Mouse (Mus musculus) gastrocnemius, postnatal 25 days (tissue): Measurements from ENCODE around the gene Foxn3. TPM values are rescaled to one million over a fixed set of nuclear protein-coding genes. Genes with fewer than 3 reads are reported as not detected.
A peak's percentile ranks its signal among the peaks of the same experiment; 100 is the strongest.

Source experiments
- DNase-seq: peaks from one replicate; pipeline ENCODE4 v3.0.0; 2022
- total RNA-seq, 2 experiments: library from RNA; stranded (reverse); gene quantifications; 1 replicate in 1 of 2; 2 replicates in 1 of 2; pipeline ENCODE4 v1.2.3; 2021

Gene Foxn3
- total RNA-seq, 2 experiments from 2014 or later: 163 to 186 TPM

GRCm38 (mm10) chr12:99385897-99386834 is 177.2 kb downstream of the Foxn3 start:
- no peak for DNase-seq

- DNase-seq: no peak
These were observed 178.3 kb downstream of the Foxn3 start for GRCm38 (mm10) chr12:99385073-99385472.

GRCm38 (mm10) chr12:99381317-99381716 is 182.1 kb downstream of the Foxn3 start:
- no peak for DNase-seq

GRCm38 (mm10) chr12:99380855-99381262 is 182.5 kb downstream of the Foxn3 start:
- no peak for DNase-seq

DNA sequence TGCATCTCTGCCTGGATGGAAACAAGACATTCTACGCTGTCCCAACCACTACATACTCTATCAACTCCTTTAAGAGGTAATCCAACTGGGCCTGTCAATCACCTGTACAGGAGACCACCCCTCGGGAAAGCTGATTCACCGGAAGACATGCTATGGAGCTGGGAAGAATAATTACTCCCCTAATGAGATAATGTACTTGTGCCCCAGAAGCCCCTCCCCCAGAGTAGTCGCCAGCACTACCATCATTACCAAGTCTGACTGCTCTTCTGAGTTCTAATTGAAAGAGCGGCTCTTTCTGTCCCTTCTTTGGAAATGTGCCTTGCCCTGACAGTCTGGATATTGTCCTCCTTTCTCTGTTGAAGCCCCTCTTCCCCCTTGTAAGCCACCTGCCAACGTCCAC is 183.3 kb downstream of the Foxn3 start:
- no peak for DNase-seq

DNA sequence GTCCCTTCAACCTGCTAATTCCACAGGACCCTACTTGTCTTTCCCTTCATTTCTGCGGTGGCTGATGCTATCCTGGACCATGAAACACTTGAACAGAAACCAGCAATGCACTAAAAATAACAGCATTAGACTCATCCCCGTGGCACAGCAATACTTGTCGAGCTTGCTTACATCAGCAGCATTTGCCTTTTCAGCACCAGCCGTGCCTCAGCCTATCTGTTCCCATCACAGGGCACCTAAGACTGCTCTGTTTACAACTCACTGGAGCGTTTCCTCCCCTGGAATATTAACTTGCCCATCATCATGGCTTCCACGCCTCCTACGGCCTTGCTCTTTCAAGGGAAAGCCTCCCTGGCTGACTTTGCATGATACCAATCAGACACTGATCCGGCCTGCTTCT is 185.1 kb downstream of the Foxn3 start:
- peak; percentile 45 for DNase-seq

- DNase-seq: no peak
These were observed 185.7 kb downstream of the Foxn3 start for GRCm38 (mm10) chr12:99377705-99378104.

GRCm38 (mm10) chr12:99377069-99377468 is 186.3 kb downstream of the Foxn3 start:
- DNase-seq: no peak

DNA sequence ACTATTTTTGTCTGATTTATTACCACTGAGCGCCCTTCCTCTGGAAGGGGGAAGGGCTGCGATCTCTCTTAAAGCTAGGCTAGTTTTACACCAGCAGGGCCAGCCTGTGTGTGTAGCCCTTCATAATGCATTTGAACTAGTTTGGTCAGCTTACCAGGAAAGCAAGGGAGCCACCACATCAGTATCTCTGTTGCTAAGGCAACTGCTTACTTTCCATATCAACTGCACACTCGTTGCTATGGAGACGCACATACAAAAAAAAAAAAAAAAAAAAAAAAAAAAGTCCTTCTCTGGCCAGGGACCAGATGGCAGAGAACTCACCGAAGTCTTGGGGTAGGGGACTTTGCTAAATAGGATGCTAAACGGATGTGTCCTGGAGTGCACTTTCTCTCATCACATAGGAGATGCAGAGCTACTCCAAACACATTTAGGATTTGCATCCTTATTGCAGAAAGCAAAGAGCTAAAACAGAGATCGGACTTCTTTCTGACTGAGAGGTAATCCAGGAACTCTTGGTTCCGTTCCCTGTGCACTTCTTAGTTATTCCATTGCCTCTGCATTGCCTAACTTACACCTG is 187.4 kb downstream of the Foxn3 start:
- no peak for DNase-seq

GRCm38 (mm10) chr12:99375426-99375825 is 188.0 kb downstream of the Foxn3 start:
- peak; percentile 29 for DNase-seq

GRCm38 (mm10) chr12:99374099-99374600 is 189.2 kb downstream of the Foxn3 start:
- peak; percentile 78 for DNase-seq

GRCm38 (mm10) chr12:99373584-99373983 is 189.8 kb downstream of the Foxn3 start:
- DNase-seq: no peak

- no peak for DNase-seq
These were observed 191.9 kb downstream of the Foxn3 start for GRCm38 (mm10) chr12:99371500-99371899.

GRCm38 (mm10) chr12:99368251-99368650 is 195.1 kb downstream of the Foxn3 start:
- no peak for DNase-seq

GRCm38 (mm10) chr12:99365999-99366398 is 197.4 kb downstream of the Foxn3 start:
- no peak for DNase-seq

GRCm38 (mm10) chr12:99364201-99364600 is 199.2 kb downstream of the Foxn3 start:
- DNase-seq: no peak

GRCm38 (mm10) chr12:99363024-99363423 is 200.4 kb downstream of the Foxn3 start:
- DNase-seq: no peak

DNA sequence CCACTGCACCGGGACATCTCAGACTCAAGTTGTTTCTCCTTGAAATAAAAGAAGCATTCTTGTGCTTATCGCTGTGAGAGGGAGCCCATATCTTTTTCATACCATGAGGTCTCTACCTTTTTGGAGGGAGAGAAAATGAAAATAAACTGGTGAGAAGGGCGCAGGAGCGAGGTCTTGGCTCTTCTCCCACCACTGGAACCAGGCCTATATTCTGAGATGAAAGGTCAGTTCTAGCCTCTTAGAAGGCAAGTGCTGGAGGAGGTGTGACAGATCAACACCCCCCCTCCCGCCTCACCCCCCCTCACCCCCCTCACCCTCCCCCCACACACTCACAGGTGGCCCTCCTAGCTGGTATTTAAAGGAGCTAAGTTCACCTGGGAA is 201.6 kb downstream of the Foxn3 start:
- no peak for DNase-seq

DNA sequence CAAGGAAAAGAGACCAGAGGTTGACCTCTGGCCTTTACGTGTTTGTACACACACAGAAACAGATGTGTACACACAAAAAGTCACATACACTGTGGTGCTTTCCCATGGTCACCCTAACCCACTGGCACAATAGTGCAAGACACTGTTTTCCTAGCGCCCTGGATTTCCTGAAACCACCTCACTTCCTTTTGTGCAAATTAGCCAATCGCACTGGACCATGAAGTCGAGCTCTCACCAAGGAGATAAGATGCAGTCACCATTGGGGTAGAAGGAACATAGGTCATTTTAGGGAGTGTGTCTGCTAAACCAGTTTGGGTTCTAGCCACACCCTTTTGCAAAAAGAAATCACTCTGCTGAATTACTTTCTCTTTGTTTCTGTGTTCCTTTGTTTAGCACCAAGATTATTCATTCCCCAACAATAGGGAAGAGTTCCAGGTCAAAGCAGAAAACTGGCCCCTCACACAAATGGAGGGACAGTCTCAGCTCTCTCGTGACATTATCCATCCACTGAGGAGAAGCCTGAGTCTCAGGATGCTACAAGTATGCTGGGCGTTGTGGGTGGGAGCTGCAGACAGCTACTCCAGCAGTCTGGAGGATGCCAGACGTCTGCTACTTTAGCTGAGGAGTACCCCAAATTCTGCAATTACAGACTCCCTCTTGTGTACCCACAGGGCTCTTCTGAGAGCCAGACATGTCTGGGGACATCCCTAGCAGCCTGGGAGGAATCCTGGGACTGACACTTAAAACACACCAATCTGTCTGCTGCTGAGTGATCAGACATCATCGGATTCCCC is 202.2 kb downstream of the Foxn3 start:
- no peak for DNase-seq

- DNase-seq: no peak
These were observed 204.7 kb downstream of the Foxn3 start for GRCm38 (mm10) chr12:99358698-99359097.

GRCm38 (mm10) chr12:99356660-99357059 is 206.7 kb downstream of the Foxn3 start:
- no peak for DNase-seq

DNA sequence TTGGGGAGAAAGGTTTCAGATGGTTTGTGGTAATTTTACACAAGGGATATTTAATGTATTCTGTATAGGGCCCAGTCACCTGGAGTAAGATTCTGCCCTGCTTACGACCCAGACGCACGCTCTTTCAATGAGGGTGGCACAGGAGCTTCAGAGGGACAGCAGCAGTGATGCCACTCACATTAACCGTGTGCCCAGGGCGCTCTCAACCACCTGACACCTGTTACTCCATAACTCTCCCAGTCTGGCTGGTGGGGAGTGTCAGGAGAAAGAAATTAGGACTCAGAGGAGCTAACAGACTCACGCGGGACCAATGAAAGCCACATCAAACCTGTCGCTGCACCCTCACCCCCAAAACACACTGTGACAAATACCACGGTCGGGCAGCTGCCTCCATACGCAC is 209.7 kb downstream of the Foxn3 start:
- DNase-seq: no peak

DNA sequence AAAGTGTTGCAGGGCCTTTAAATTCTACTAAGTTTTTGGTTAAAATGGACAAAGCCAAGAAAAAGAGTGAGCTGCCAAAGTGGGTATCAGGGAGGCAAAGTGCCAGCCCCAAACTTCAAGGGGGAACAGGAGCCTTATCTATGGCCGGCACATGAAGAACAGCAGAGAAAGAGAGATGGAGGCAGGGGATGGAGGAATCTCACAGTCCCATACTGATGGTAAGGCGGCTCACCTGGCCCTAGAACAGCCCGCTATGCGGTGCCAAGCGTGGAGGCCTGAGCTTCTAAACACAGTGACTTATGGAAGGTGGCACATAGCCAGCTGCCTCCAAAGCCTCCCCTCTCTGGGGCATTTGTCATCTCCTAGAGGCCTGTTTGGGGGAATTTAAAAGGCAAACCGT is 210.8 kb downstream of the Foxn3 start:
- DNase-seq: no peak
